Mouse (Mus musculus) lung, postnatal 25 days (tissue): ENCODE measurements around the gene Dgkz.

ENCODE experiments used
- DNase-seq: peaks from one replicate; pipeline ENCODE4 v3.0.0; 2022; ENCODE audit warnings: low spot score

Gene Dgkz

GRCm38 (mm10) chr2:91960459-91960858 lies 15.2 kb downstream of the Dgkz start:
- DNase-seq, result no peak

GRCm38 (mm10) chr2:91959544-91960410 lies 15.9 kb downstream of the Dgkz start:
- DNase-seq, result no peak

GRCm38 (mm10) chr2:91958701-91959457 lies 16.8 kb downstream of the Dgkz start:
- DNase-seq, result peak; percentile 65

GRCm38 (mm10) chr2:91958049-91958448 lies 17.6 kb downstream of the Dgkz start:
- DNase-seq, result no peak

DNA sequence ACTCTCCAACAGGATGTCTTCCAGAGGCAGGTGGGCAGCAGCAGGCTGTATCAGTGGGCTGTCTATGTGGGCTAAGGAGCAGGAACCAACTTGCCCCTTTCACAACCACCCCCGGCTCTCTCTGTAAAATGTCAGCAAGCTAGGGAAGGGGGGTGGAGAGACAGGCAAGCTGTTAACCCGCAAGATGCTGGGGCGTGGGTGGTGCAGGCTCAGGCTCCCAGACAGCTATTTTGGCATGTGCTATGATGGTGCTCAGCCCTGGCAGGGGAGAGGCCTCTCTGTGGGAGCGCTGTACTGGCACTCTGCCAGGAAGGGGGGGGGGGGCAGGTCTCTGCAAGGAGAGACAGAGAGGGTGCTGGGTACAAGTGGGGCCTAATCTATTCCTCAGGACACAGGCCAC lies 18.6 kb downstream of the Dgkz start:
- DNase-seq, result no peak

GRCm38 (mm10) chr2:91955875-91956274 lies 19.8 kb downstream of the Dgkz start:
- no peak for DNase-seq

DNA sequence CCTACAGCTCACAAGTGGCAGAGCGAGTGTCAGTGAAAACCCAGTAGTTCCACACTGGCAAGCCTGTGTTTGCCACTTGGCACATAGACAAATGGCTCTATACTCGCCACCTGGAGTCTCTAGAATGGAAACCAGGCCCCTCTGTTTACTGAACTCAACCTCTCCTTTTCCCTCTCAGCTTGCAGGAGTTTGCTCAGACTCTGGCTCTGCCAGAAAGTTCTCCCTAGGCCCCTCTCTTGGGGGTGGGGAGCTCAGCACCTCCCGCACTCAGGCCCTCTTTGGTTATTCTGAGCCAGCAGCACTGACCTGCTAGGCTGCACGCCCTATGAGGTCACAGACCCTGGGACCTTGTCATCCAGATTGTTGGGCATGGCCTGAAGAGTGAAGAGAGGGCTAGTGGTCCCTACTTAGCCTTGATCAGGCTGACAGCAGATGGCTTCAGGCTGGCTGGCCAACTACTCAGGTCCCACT lies 20.5 kb downstream of the Dgkz start:
- DNase-seq, result peak; percentile 64

- DNase-seq, result peak; percentile 94
Observed at GRCm38 (mm10) chr2:91953825-91954224, 21.8 kb downstream of the Dgkz start.

DNA sequence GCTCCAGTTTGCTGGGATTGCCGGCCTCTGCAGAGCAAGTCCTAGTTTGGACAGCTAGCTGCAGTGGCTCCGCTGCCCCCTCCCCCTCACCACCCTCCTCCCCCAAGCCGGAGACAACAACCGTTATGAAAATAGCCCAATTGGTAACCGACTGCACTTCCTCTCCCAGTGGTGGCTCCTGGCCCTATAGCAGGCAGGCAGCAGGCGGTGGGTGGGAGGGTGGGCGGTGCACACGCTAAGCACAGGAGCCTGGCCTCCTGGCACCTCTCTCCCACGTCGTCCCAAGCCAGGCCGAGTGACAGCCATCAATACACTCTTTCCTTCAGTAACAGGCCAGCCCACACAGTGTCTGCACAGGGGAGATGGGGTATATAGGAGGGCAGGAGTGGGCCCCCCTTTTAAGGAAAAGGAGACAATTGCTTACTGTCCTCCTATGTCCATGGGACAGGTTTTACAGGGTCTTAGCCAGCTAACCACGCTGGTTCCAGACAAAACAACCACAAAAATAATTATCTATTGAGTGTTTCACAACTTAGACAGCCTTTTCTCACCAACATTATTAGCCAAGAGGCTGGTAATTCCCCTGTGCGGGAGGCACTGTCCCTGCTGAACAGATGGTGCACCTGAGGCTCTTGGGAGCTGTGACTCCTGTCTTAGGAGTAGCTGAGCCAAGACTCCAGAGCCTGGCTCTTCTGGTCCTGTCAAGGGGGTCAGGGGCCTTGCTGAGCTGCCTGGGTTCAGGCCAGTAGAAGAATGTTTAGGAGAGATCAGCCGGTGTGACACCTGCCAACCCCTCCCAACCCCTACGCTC lies 25.2 kb downstream of the Dgkz start:
- peak; percentile 54 for DNase-seq

- DNase-seq, result no peak
Observed at GRCm38 (mm10) chr2:91949411-91950274, 26.0 kb downstream of the Dgkz start.

GRCm38 (mm10) chr2:91948792-91949241 lies 26.8 kb downstream of the Dgkz start:
- DNase-seq, result no peak

- peak; percentile 74 for DNase-seq
Observed at GRCm38 (mm10) chr2:91948151-91948509, 27.5 kb downstream of the Dgkz start.

DNA sequence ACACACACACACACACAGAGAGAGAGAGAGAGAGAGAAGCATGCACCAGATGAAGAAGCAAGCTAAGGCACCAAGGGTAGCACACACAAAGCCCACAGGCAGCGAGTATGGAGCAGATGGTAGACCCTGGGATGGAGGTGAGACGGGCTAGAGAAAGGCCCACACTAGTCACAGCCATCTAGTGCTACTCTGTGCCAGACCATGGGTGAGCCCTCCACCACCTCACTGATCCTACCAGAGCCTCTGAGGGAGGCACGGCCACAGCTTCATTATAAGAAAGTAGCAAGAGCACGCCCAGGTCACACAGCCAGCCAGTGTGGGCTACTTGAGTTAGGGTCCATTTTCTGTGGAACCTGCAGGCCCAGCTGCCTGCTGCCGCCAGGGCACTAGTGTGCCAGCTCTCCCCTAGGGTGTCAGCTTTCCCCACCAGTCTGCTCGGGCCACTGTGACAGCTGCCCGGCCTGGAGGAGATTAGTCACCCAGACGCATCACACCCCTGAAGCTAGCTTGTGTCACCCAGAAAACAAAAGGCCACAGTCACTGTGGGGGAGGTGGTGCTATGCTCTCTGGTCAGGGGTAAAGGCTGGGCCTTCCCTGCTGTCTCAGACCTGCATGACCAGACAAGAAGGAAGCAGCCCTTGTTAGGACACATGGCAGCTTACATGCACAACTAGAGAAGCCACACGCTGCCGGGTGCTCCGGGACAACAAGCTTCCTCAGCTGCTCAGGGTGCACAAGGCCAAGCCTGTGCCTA lies 28.1 kb downstream of the Dgkz start:
- peak; percentile 56 for DNase-seq

GRCm38 (mm10) chr2:91946836-91947235 lies 28.8 kb downstream of the Dgkz start:
- DNase-seq, result no peak

GRCm38 (mm10) chr2:91945483-91945882 lies 30.2 kb downstream of the Dgkz start, which contains the start of gene Gm9821:
Gm9821 (plus strand) TSS chr2:91945703.
- DNase-seq, result no peak

DNA sequence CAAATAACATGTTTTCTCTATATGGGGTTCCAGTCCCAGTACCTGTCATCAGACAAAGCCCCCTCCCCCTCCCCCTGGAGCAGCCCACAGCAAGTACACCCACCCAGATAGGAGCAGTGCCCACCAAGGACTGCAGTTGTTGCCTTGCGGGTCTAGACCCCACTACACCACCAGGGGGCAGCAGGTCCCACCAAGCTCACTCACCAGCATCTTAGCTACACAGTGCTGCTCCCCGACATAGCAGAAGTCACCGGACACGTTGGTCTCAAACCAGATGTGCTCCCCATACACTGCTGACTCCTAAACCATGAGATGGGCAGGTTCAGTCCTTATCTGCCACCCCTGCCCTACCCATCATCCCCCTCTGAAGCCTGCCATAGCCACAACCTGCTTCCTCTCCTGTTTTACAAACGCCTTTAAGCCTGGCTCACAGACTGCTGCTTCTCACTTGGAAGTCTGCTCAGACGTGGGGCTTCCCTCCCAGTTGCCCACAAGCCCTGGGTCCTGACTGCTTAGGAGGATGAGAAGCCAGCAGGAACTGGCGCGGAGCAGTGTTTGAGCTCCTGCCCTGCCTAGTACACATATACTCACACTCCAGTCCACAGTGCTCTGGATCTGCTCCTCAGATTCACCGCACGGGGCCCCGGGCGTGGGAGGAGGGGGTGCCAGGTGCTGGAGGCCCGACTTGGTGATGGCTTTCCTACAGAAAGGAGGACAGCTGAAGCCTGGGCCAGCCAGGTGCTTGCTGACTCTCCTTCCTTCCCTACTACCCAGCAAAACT lies 31.3 kb downstream of the Dgkz start:
- peak; percentile 78 for DNase-seq

DNA sequence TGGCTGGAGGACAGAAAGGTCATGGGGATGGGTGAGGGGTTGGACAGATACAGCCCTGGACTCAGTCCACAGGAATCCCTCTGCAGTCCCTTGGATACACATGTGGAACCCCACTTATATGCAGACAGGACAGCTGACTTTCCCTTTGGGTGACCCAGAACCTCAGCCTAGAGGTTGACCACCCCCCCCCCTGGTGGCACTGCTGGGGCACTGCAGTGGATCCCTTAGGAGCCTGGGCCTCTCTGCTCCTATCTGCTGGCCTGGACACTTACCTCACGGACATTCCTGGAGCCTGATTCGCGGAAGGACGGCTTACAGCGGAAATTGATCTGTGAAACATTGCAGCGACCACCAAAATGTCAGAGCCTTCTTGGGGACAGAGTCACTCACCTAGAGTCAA lies 33.3 kb downstream of the Dgkz start:
- DNase-seq, result no peak

DNA sequence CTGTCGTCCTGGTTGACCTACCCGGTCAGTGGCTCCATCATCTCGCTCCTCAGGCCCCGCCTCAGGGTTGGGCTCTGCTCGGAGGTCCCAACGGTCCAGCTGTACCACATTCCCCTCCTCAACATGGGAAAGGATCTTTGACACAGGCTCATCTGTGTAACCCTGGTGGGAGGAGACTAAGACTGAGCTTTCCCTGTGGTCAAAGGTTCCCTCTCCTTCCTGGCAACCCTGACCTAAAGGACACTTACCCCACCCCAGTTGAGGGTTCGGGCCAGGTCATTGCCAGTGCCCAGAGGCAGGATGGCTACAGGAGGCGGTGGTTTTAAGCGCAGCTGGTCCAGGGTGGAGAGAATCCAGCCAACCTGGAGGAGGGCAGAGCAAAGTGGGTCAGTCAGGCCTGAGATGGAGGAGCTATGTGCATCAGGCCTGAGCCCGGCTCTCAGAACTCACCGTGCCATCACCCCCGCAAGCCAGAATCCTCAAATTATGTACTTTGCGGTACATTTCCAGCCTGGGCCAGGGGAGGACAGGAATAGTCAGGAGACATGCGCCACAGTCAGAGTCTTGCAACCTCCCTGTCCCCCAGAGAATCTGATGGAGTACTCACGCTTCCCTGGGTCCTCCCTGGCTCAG lies 36.2 kb downstream of the Dgkz start:
- DNase-seq, result no peak

GRCm38 (mm10) chr2:91936154-91936553 lies 39.5 kb downstream of the Dgkz start:
- DNase-seq, result no peak
